Mouse (Mus musculus) right cerebral cortex, postnatal 4 days (tissue): ENCODE data around the gene Trpc1.
A peak's percentile ranks its signal among the peaks of the same experiment; 100 is the strongest.

Source experiments
- DNase-seq: peaks from one replicate; pipeline ENCODE4 v3.0.0-alpha.2; 2022

Trpc1 gene

DNA sequence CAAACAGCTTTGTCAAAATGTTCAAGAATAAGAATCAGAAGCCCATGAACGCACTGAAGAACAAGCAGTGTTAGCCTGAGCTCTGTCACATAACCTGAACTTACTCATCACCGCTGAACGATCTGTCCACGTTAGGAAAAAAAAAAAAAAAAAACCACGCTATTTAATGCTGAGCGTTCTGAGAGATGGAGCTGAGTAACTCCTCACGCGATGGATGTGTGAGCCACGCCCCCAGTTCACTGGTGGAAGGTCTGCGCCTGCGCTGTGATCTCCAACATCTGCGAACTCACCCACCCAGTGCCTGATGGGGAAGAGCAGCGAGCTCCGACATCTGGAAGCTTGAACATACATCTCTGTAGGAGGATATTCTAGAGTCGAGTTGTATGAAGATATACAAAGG is 55.2 kb downstream of the Trpc1 start:
- no peak for DNase-seq

GRCm38 (mm10) chr9:95694526-95694925 is 55.6 kb downstream of the Trpc1 start:
- DNase-seq: no peak

GRCm38 (mm10) chr9:95693528-95694100 is 56.6 kb downstream of the Trpc1 start:
- no peak for DNase-seq

DNA sequence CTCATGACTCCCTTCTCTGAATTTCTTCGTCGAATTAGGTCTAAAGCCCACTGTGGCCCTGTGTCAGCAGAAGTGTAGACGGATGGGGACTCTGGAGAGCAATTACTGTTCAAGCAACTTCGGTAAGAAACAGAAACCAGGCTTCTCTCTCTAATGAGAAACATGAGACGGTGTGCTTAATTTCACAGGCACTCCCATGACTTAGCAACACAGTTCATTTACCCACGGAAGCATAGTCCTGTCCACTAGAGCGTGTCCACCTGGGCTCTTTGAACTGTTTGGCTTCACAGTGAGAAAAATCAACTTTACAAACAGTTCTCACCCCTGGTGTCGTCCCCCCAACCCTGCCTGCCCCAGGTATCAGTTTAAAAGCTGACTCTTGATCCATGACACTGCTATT is 57.4 kb downstream of the Trpc1 start:
- no peak for DNase-seq

DNA sequence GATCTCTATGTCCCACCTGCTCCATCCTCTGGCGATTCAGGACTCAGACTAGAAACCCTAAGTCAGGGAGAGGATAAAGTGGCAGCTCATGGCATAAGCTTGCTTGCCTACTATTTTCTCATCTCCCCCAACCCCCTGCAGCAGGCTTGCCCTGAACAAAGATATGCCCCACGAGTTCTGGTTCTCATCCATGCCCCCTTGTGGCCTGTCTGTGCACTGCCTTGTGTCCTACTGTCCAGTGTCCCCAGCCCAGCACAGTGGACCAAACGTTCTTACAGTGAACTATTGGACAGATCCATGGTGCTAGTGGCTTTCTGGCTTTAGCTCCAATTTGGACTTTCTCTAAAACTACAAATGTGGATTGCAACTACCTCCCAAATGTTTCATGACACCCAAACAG is 62.1 kb downstream of the Trpc1 start:
- no peak for DNase-seq

- no peak for DNase-seq
These were observed 64.3 kb downstream of the Trpc1 start for GRCm38 (mm10) chr9:95685660-95686440.

- DNase-seq: no peak
These were observed 69.5 kb downstream of the Trpc1 start for GRCm38 (mm10) chr9:95680691-95681090.

DNA sequence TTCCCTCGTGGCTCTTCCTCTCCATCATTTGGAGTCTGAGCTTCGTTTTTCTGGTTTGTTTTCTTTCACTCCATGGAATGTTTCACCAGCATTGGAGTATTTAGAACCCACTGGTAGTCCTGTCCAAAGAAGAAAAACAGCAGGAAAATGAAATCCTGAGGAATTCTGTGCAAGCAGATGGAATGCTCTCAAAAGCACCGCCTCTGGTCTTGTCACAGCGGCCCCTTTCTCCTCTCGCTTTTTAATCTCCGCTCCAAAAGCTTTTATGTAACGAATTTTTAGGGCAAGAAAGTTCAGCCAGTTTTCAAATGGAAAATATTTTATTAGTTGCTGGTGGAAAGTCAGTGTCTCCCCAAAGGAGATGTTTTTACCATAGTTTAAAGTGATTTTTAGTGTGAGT is 70.2 kb downstream of the Trpc1 start:
- DNase-seq: no peak

- no peak for DNase-seq
These were observed 74.2 kb downstream of the Trpc1 start for GRCm38 (mm10) chr9:95676021-95676420.

- peak; percentile 14 for DNase-seq
These were observed 75.0 kb downstream of the Trpc1 start for GRCm38 (mm10) chr9:95675064-95675699.

- DNase-seq: no peak
These were observed 77.4 kb downstream of the Trpc1 start for GRCm38 (mm10) chr9:95672760-95673159.

DNA sequence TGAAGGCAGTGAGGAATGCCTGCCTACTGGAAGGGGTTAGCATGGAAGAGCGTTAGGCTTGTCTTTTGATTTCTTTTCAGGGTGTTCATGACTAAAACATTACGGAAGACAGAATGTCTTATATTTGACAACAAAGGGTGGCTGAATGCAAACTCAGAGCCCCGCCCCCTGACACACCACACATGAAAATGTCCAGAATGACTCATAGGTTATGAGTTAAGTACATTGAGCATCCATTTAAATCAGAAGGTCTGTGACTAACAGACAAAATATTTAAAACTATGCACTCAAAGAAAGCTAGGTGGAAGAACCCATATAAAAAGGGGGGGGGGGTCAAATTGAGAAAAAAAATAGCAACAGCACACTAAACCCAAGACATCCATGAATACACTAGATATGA is 77.8 kb downstream of the Trpc1 start:
- DNase-seq: no peak

DNA sequence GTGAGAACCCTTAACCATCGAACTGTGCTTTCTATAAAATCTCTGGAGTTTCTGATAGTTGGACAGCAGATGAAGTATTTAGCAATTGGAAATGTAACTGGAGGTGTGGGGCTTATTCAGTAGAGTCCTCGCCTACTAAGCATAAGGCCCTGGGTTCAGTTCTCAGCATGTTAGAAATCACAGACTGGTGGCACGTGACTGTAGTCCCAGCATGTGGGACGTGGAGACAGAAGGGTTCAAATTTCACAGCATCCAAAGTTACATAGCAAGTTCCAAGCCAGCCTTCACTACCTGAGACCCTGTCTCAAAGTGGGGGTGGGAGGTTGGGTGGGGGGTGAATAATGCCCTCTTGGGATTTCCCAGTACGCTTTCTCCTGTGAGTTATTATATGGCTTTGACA is 81.9 kb downstream of the Trpc1 start:
- DNase-seq: no peak

DNA sequence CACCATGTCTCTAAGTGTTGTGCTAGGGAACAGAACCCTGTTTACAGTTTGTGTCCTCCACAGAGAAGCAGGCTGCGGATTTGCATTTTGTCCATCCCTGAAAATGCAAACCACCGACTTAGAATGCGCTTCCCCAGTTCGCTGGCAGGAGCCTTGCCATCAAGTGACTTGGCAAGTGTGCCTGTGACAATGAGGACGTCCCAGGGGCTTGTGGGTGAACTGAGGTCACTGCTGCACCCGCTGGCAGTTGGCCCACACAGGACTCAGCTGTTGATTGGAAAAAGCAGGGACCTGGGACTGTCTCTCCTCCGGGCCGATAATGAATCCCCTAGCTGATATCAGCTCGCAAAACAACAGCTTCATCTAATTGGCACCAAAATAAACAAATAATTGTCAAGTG is 82.3 kb downstream of the Trpc1 start:
- peak; percentile 47 for DNase-seq

DNA sequence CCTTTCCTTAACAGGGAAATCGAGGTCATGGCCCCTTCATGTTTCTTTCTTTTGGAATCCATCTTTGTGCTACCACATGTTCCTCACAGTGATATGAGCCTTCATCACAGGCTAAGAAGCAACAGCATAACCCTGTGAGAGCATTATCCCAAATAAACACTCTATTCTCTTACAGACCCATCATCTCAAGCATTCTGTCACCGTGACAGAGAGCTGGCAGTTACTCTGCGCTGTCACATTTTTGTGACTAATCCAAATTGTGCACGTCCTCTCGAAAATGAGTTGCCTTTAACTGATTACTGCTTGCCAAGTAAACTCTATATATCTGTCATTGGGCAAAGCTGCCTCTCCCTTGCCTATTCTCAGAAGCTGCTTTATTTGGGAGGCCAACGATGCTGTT is 84.3 kb downstream of the Trpc1 start:
- DNase-seq: no peak

GRCm38 (mm10) chr9:95664290-95664989 is 85.7 kb downstream of the Trpc1 start:
- DNase-seq: peak; percentile 11

DNA sequence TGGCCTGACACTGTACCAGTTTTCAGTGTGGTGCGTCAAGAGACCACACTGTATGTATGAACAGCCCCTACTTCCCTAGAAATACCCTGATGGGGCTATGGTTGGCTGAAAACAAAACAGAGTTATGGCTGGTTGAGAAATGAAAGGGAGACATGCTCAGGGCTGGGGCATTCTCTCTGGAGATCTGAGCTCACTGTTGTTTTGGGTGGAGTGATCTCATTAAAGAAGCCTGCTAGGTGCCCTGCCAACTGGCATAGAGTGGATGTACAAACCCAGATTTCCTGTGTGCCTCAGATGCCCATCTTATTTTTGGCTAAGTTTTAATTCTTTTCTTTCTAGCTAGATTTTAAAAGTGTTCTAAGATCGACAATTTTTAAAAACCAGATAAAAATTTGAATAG is 92.2 kb downstream of the Trpc1 start:
- no peak for DNase-seq
